Mouse (Mus musculus): Measurements from ENCODE around the gene Fam208b. TPM values are rescaled to one million over a fixed set of nuclear protein-coding genes. Genes with fewer than 3 reads are reported as not detected.

Gene Fam208b
- polyA plus RNA-seq, 1 experiment from 2014 or later = 3.1 TPM

GRCm38 (mm10) chr13:3633895-3634811 is 23.2 kb upstream of the Fam208b start, which contains the start of gene Asb13:
Asb13 (plus strand) TSS chr13:3634032.
- Histone ChIP-seq H3K4me3 (replicated peaks) (peak within 1 kb of the TSS; percentile 66), H3K36me3 (replicated peaks) (no peaks in the 10 kb centered on the region), H3K4me2 (peak within 1 kb of the TSS; percentile 80), H3K9ac (peak within 1 kb of the TSS; percentile 61), H3K9me3 (replicated peaks) (no peaks in the 10 kb centered on the region), H3K27me3 (no peaks in the 10 kb centered on the region; the same call in 1 of the 2 replicates), H3K27ac (replicated peaks) (0 out of 2 replicates have a peak within 1 kb of the TSS, but pooled peaks have one; percentile 33), H3K4me1 (replicated peaks) (peaks cover 6% of the 10 kb centered on the region)
- ATAC-seq (ENCODE audit: insufficient read depth) = peak; percentile 83
- under 1% methylated on average over 47 of the region's 47 CpGs for WGBS (ENCODE audit: insufficient replicate concordance)

- ATAC-seq (ENCODE audit: insufficient read depth) = no peak
- Histone ChIP-seq H3K9me3 (replicated peaks) (no peaks in the 10 kb centered on the region), H3K4me3 (replicated peaks) (no peak overlapping the region), H3K4me1 (replicated peaks) (peaks cover 6% of the 10 kb centered on the region), H3K4me2 (0 out of 2 replicates have a peak overlapping the region, but pooled peaks have one; percentile 80), H3K9ac (no peak overlapping the region), H3K27me3 (no peaks in the 10 kb centered on the region; the same call in 1 of the 2 replicates), H3K36me3 (replicated peaks) (no peaks in the 10 kb centered on the region), H3K27ac (replicated peaks) (no peak overlapping the region)
- WGBS (ENCODE audit: insufficient replicate concordance) = 20% methylated on average over 6 of the region's 6 CpGs
Measured at GRCm38 (mm10) chr13:3633131-3633530, 22.2 kb upstream of the Fam208b start.

DNA sequence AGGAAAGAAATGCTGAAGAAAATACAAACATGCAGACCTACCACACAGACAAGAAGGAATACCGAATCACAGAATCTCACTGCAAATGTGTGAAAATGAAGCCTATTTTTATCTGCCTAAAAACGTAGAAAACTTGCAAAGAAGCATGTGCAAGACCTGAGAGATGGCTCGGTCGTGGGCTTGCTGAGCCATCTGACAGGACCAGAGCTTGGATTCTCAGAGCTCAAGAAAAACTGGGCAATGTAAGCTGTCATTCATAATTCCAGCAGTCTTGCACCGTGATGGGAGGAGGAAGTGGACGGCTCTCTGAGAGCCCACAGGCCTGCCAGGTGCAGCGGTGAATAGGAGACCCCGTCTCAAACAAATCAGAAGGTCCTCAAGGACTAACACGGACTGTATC is 21.6 kb upstream of the Fam208b start:
- 66% methylated on average over 9 of the region's 9 CpGs for WGBS (ENCODE audit: insufficient replicate concordance)
- no peak overlapping the region for H3K4me3 ChIP-seq (replicated peaks)
- ATAC-seq (ENCODE audit: insufficient read depth) = no peak
- H3K4me1 ChIP-seq (replicated peaks) = peaks cover 6% of the 10 kb centered on the region
- no peaks in the 10 kb centered on the region for H3K36me3 ChIP-seq (replicated peaks)
- H3K9ac ChIP-seq = no peak overlapping the region
- H3K27ac ChIP-seq (replicated peaks) = no peak overlapping the region
- H3K9me3 ChIP-seq (replicated peaks) = no peaks in the 10 kb centered on the region
- H3K4me2 ChIP-seq = no peak overlapping the region
- H3K27me3 ChIP-seq = no peaks in the 10 kb centered on the region; the same call in 1 of the 2 replicates

DNA sequence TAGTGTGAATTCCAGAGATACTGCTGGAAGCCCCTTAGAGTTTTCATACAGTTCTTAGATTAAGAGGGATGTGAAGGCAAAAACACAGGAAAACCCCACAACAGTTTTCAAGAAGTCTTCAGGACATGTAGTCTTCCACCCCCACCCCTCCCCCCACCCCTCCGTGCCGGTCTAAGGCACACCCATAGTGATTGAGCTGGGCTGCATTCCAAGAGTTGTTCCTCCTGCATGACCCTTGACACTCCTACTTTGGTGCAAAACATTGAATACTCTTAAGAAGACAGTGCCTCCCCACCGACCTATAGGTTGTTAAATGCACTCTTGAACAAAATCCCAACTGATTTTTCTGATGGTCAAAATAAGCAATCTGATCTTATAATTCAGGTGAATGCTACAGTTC is 17.2 kb upstream of the Fam208b start:
- no peaks in the 10 kb centered on the region for H3K9me3 ChIP-seq (replicated peaks)
- no peak overlapping the region for H3K4me2 ChIP-seq

DNA sequence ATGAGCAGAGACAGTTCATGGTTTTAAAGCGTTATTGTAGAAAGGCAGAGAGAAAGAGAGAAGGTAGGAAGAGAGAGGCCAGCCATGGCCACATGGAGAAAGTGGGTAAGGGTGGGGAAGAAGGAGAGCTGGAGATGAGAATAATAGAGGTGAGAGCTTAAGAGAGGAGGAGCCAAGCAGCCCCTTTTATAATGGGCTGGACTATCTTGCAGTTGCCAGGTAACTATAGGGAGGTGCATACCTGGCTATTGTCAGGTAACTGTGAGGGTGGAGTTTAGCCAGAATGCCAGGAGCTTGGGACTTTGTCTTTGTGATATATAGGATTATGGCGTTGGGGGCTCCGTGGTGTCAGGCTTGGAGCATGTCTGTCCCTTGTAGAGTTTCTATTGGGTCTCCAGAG is 16.2 kb upstream of the Fam208b start:
- Histone ChIP-seq H3K27ac (replicated peaks) (no peak overlapping the region), H3K27me3 (peaks cover 3% of the 10 kb centered on the region; the same call in 1 of the 2 replicates), H3K4me1 (replicated peaks) (no peaks in the 10 kb centered on the region), H3K4me2 (no peak overlapping the region), H3K36me3 (replicated peaks) (no peaks in the 10 kb centered on the region), H3K4me3 (replicated peaks) (no peak overlapping the region), H3K9ac (no peak overlapping the region), H3K9me3 (replicated peaks) (no peaks in the 10 kb centered on the region)
- no peak for ATAC-seq (ENCODE audit: insufficient read depth)
- WGBS (ENCODE audit: insufficient replicate concordance) = 30% methylated on average over 3 of the region's 3 CpGs

More for the DNA sequence above, 17.2 kb upstream of the Fam208b start:
- H3K27me3 ChIP-seq = peaks cover 3% of the 10 kb centered on the region; the same call in 1 of the 2 replicates
- WGBS (ENCODE audit: insufficient replicate concordance) = 25% methylated on average over 3 of the region's 3 CpGs
- H3K4me3 ChIP-seq (replicated peaks) = no peak overlapping the region
- no peak overlapping the region for H3K9ac ChIP-seq
- no peak overlapping the region for H3K27ac ChIP-seq (replicated peaks)
- no peak for ATAC-seq (ENCODE audit: insufficient read depth)
- H3K36me3 ChIP-seq (replicated peaks) = no peaks in the 10 kb centered on the region
- H3K4me1 ChIP-seq (replicated peaks) = no peaks in the 10 kb centered on the region

- H3K9me3 ChIP-seq (replicated peaks) = no peaks in the 10 kb centered on the region
- peak overlapping the region; percentile 78 for H3K9ac ChIP-seq
- H3K36me3 ChIP-seq (replicated peaks) = no peaks in the 10 kb centered on the region
- H3K27ac ChIP-seq (replicated peaks) = peak overlapping the region; percentile 88
- ATAC-seq (ENCODE audit: insufficient read depth) = peak; percentile 26
- WGBS (ENCODE audit: insufficient replicate concordance) = under 1% methylated on average over 47 of the region's 50 CpGs
- peak overlapping the region; percentile 87 for H3K4me2 ChIP-seq
- peaks cover 5% of the 10 kb centered on the region; the same call in 1 of the 2 replicates for H3K4me1 ChIP-seq (replicated peaks)
- H3K27me3 ChIP-seq = peaks cover 2% of the 10 kb centered on the region; the same call in 1 of the 2 replicates
- H3K4me3 ChIP-seq (replicated peaks) = peak overlapping the region; percentile 86
Measured at GRCm38 (mm10) chr13:3610118-3610794, 652 bp downstream of the Fam208b start.

DNA sequence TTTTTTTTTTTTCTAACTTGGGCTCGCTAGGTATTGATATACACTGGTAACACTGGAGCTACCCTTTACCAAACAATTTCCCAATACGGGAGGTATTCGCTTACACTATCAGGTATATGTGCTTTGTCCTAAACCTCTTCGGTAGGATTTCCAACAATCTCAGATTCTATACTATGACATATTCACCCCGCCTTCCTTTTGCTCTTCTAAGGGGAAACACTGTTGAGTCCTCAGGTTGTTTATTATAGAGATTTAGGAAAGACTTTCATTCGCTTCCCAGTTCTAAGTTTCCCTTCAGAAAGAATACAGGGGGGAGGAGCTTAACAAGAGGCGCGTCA is 1.2 kb downstream of the Fam208b start:
- Histone ChIP-seq H3K4me2 (peak overlapping the region; percentile 87), H3K9me3 (replicated peaks) (no peaks in the 10 kb centered on the region), H3K4me3 (replicated peaks) (peak overlapping the region; percentile 86), H3K36me3 (replicated peaks) (no peaks in the 10 kb centered on the region), H3K27ac (replicated peaks) (peak overlapping the region; percentile 88; the same call in 1 of the 2 replicates), H3K27me3 (peaks cover 2% of the 10 kb centered on the region; the same call in 1 of the 2 replicates), H3K4me1 (replicated peaks) (peaks cover 5% of the 10 kb centered on the region; the same call in 1 of the 2 replicates), H3K9ac (peak overlapping the region; percentile 78)
- 13% methylated on average over 8 of the region's 8 CpGs for WGBS (ENCODE audit: insufficient replicate concordance)
- no peak for ATAC-seq (ENCODE audit: insufficient read depth)

DNA sequence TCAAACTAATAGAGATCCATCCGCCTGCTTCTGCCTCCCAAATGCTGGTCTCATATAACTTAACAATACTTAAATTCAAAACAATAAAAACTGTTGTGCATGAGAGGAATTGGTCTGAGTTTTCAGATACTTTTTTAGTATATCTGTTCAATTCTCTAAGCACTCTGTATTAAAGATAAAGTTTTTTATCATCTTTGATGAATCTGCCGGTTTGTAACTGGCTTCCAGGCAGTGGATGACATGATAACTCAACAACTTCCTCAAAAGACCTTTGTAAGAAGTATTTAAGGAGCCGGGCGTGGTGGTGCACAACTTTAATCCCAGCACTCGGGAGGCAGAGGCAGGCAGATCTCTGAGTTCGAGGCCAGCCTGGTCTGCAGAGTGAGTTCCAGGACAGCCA is 14.7 kb downstream of the Fam208b start:
- Histone ChIP-seq H3K36me3 (replicated peaks) (peaks cover 39% of the 10 kb centered on the region), H3K9ac (no peak overlapping the region), H3K27me3 (no peaks in the 10 kb centered on the region), H3K4me1 (replicated peaks) (no peaks in the 10 kb centered on the region), H3K9me3 (replicated peaks) (no peaks in the 10 kb centered on the region), H3K4me3 (replicated peaks) (no peak overlapping the region), H3K27ac (replicated peaks) (no peak overlapping the region), H3K4me2 (no peak overlapping the region)
- no peak for ATAC-seq (ENCODE audit: insufficient read depth)
- 63% methylated on average over 6 of the region's 6 CpGs for WGBS (ENCODE audit: insufficient replicate concordance)

DNA sequence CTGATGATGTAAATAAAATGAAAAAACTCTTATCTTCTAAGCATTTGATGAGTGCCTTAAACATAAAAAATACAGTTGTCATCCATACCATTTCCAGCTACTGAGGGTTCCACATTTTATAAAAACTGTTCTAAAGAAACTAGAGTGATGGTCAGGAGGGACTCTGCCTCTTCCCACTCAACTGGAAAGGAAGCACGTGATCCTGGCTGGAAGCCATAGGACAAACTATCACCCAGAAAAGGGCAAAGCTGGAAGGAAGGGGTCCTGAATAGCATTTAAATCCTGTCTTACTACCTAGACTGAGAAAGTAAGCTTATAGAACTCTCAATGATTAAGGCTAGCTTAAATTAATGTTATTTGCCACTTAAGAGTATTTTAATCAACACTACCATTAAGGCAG is 16.6 kb downstream of the Fam208b start:
- H3K27me3 ChIP-seq = no peaks in the 10 kb centered on the region
- no peak overlapping the region for H3K27ac ChIP-seq (replicated peaks)
- H3K9ac ChIP-seq = no peak overlapping the region
- H3K4me3 ChIP-seq (replicated peaks) = no peak overlapping the region
- no peaks in the 10 kb centered on the region for H3K9me3 ChIP-seq (replicated peaks)
- whole genome bisulfite sequencing (ENCODE audit: insufficient replicate concordance) = 72% methylated on average over 1 of the region's 1 CpGs
- ATAC-seq (ENCODE audit: insufficient read depth) = no peak
- no peaks in the 10 kb centered on the region for H3K4me1 ChIP-seq (replicated peaks)
- no peak overlapping the region for H3K4me2 ChIP-seq
- peaks cover 48% of the 10 kb centered on the region for H3K36me3 ChIP-seq (replicated peaks)

DNA sequence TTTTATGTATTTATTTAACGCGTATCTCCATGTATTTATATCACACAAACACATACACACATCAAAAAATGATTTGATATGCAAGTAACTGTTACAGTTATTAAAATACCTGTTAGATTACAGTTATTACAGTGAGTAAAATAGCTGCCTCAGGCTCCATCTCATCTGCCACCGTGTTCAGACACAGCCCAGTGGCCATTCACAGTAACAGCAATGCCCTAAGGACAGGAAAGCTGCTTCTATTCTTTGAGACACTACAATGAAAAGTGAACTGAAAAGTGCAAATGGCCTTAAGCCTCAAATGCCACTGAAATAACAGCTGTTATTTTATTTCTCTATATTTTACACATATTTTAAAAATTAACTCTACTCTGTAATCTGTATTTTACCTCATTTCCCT is 20.1 kb downstream of the Fam208b start:
- 77% methylated on average over 3 of the region's 3 CpGs for WGBS (ENCODE audit: insufficient replicate concordance)
- Histone ChIP-seq H3K9me3 (replicated peaks) (no peaks in the 10 kb centered on the region), H3K4me1 (replicated peaks) (no peaks in the 10 kb centered on the region), H3K27ac (replicated peaks) (no peak overlapping the region), H3K4me2 (no peak overlapping the region), H3K9ac (no peak overlapping the region), H3K36me3 (replicated peaks) (peaks cover 46% of the 10 kb centered on the region), H3K4me3 (replicated peaks) (no peak overlapping the region), H3K27me3 (no peaks in the 10 kb centered on the region)
- no peak for ATAC-seq (ENCODE audit: insufficient read depth)

GRCm38 (mm10) chr13:3563953-3564352 is 47.0 kb downstream of the Fam208b start:
- H3K9me3 ChIP-seq (replicated peaks) = no peaks in the 10 kb centered on the region
- no peak overlapping the region for H3K4me3 ChIP-seq (replicated peaks)
- H3K4me2 ChIP-seq = no peak overlapping the region
- no peak overlapping the region for H3K27ac ChIP-seq (replicated peaks)
- H3K36me3 ChIP-seq (replicated peaks) = peaks cover 67% of the 10 kb centered on the region
- 51% methylated on average over 2 of the region's 2 CpGs for WGBS (ENCODE audit: insufficient replicate concordance)
- no peak for ATAC-seq (ENCODE audit: insufficient read depth)
- H3K4me1 ChIP-seq (replicated peaks) = no peaks in the 10 kb centered on the region
- no peak overlapping the region for H3K9ac ChIP-seq
- no peaks in the 10 kb centered on the region for H3K27me3 ChIP-seq
